Mouse (Mus musculus): ENCODE measurements at regions not wholly inside any gene's neighbourhood (a gene's known extent, or its start where the extent isn't known, plus 50 kb on each side); places are given as distances from the start of the nearest gene placed in this dataset.

GRCm38 (mm10) chr12:16134446-16134845, 317.7 kb upstream of the Trib2 start:
- TF ChIP-seq EP300 (IDR thresholded peaks at IDR 0.05; ENCODE audit: low read depth), result no peak
- TF ChIP-seq CTCF (IDR thresholded peaks at IDR 0.05; ENCODE audit: low read depth), result no peak
